Mouse (Mus musculus) heart, adult 2 months (tissue): ENCODE results near the gene Prdx3.

ENCODE experiments used
- CTCF ChIP-seq: fragments of 200-600 bp; IDR thresholded peaks from 2 replicates; pipeline ENCODE4 v1.8.1; 2022; ENCODE audit warnings: antibody characterized with exemption, mild to moderate bottlenecking, moderate library complexity
- EP300 ChIP-seq: fragments of 200-500 bp; IDR thresholded peaks from 2 replicates; pipeline ENCODE4 v1.6.1; 2011; ENCODE audit warnings: low read depth, low read length, control low read depth; ENCODE audit not compliant: insufficient read depth

DNA sequence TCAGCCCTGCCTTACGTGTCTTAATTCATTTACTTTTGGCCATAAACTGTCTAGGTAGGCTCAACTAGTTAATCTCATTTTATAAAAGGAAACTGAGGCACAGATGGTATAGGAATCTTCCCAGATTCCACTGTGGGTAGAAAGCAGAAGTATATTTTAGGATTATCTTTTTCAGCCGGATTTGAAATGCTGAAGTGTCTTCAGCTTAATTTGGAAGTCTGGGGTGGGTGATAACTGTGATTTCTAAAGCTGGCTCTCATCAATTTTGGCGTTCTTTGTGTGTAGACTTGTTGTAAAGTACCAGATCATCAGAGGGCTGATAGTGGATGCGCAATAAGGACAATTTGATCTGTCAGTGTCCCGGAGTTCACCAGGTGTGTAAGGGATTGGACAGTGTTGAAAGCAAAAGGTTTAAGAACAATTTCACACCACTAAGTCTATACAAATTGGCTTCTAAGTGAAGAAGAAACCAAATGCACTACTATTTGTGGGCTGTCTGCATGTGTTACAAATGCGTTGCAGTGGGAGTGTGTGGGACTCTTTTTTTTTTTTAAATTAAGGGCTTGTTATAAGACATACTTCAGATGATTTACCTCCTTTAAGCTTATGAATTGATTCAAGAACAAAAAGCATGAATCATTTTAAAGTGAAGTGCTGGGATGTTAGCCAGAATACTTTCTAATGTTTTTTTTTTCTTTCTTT, 42.7 kb upstream of the Prdx3 start:
- TF ChIP-seq EP300 (no peak), CTCF (no peak)
